Mouse (Mus musculus) forebrain, embryonic 16.5 days (tissue): ENCODE results near the gene A730009L09Rik. TPM values are rescaled to one million over a fixed set of nuclear protein-coding genes. Genes with fewer than 3 reads are reported as not detected.

ENCODE experiments used
- ATAC-seq: fragments of 200-750 bp; cut with Nextera tagmentation; 2 replicates; pipeline ENCODE4 v1.8.0; 2017; ENCODE audit warnings: mild to moderate bottlenecking, moderate library complexity
- H3K27ac ChIP-seq: fragments of 300-500 bp; sonication (generic); 2 replicates; pipeline ENCODE4 v1.5.1; 2014; ENCODE audit warnings: low read length, control low read depth
- H3K27me3 ChIP-seq: fragments of 300-500 bp; sonication (generic); replicated peaks from 2 replicates; pipeline ENCODE4 v1.6.1; 2014; ENCODE audit warnings: low read length; ENCODE audit not compliant: control insufficient read depth, insufficient read depth
- H3K36me3 ChIP-seq: fragments of 300-500 bp; sonication (generic); 2 replicates; pipeline ENCODE4 v1.6.1; 2014; ENCODE audit not compliant: control insufficient read depth, insufficient read depth
- H3K4me1 ChIP-seq: fragments of 300-500 bp; sonication (generic); replicated peaks from 2 replicates; pipeline ENCODE4 v1.6.1; 2014; ENCODE audit warnings: low read length; ENCODE audit not compliant: control insufficient read depth, insufficient read depth
- H3K4me2 ChIP-seq: fragments of 300-500 bp; sonication (generic); 2 replicates; pipeline ENCODE4 v1.6.1; 2014; ENCODE audit warnings: mild to moderate bottlenecking, low read length, control low read depth
- H3K4me3 ChIP-seq: fragments of 300-500 bp; sonication (generic); replicated peaks from 2 replicates; pipeline ENCODE4 v1.5.1; 2014; ENCODE audit warnings: mild to moderate bottlenecking, low read length, control low read depth
- H3K9ac ChIP-seq: fragments of 300-500 bp; sonication (generic); replicated peaks from 2 replicates; pipeline ENCODE4 v1.6.1; 2014; ENCODE audit warnings: low read depth, low read length, control low read depth
- H3K9me3 ChIP-seq: fragments of 300-500 bp; sonication (generic); 2 replicates; pipeline ENCODE4 v1.6.1; 2016; ENCODE audit warnings: low read length; ENCODE audit not compliant: control insufficient read depth
- WGBS: fragments of 180-500 bp; shearing (Covaris S2); extraction: QIAGEN DNeasy Blood & Tissue Kit; methylation state at CpG from one replicate; pipeline ENCODE4 v1.1.7; 2014; 5-methylcytosine and 5-hydroxymethylcytosine counted together
- polyA plus RNA-seq: library from polyadenylated mRNA; unstranded; fragments of >200 nt; fragmentation: Nextera tagmentation; extraction: Ambion mirVana; gene quantifications from 2 replicates; pipeline ENCODE4 v1.2.1, GENCODE M21; 2015

A730009L09Rik gene
- not detected in 2 replicates for polyA plus RNA-seq

- Histone ChIP-seq H3K4me2 (peak within 1 kb of the TSS; percentile 7; the same call in 1 of the 2 replicates), H3K27me3 (no peaks in the 10 kb centered on the region)
These were observed at the start of gene A730009L09Rik for GRCm38 (mm10) chr16:84514821-84515220. Gene A730009L09Rik, plus strand, starts transcription at chr16:84515121.

GRCm38 (mm10) chr16:84465581-84466165 is 49.2 kb upstream of the A730009L09Rik start:
- H3K9ac ChIP-seq: no peak overlapping the region
- H3K27me3 ChIP-seq: no peaks in the 10 kb centered on the region
- no peak for ATAC-seq
- 29% methylated on average over 6 of the region's 6 CpGs for WGBS
- no peak overlapping the region for H3K27ac ChIP-seq
- H3K4me1 ChIP-seq: no peaks in the 10 kb centered on the region
- no peaks in the 10 kb centered on the region for H3K9me3 ChIP-seq
- no peak overlapping the region for H3K4me2 ChIP-seq
- H3K4me3 ChIP-seq: no peak overlapping the region
- H3K36me3 ChIP-seq: no peaks in the 10 kb centered on the region

More at GRCm38 (mm10) chr16:84514821-84515220, at the start of gene A730009L09Rik:
- peaks cover 4% of the 10 kb centered on the region; the same call in 1 of the 2 replicates for H3K4me1 ChIP-seq
- WGBS: 9% methylated on average over 8 of the region's 8 CpGs
- no peak within 1 kb of the TSS for H3K27ac ChIP-seq
- H3K9ac ChIP-seq: no peak within 1 kb of the TSS
- H3K4me3 ChIP-seq: no peak within 1 kb of the TSS
- H3K36me3 ChIP-seq: no peaks in the 10 kb centered on the region
- ATAC-seq: no peak
- no peaks in the 10 kb centered on the region for H3K9me3 ChIP-seq

- 18% methylated on average over 1 of the region's 1 CpGs for WGBS
- no peak overlapping the region for H3K27ac ChIP-seq
- H3K4me3 ChIP-seq: no peak overlapping the region
- no peaks in the 10 kb centered on the region for H3K27me3 ChIP-seq
- no peak overlapping the region for H3K9ac ChIP-seq
- ATAC-seq: no peak
- H3K4me2 ChIP-seq: no peak overlapping the region
- no peaks in the 10 kb centered on the region for H3K9me3 ChIP-seq
- no peaks in the 10 kb centered on the region for H3K4me1 ChIP-seq
- no peaks in the 10 kb centered on the region for H3K36me3 ChIP-seq
These were observed 46.0 kb upstream of the A730009L09Rik start for GRCm38 (mm10) chr16:84468898-84469297.

GRCm38 (mm10) chr16:84469994-84470393 is 44.9 kb upstream of the A730009L09Rik start:
- H3K27ac ChIP-seq: no peak overlapping the region
- no peak overlapping the region for H3K9ac ChIP-seq
- no peaks in the 10 kb centered on the region for H3K9me3 ChIP-seq
- H3K4me2 ChIP-seq: no peak overlapping the region
- no peak for ATAC-seq
- no peaks in the 10 kb centered on the region for H3K27me3 ChIP-seq
- no peaks in the 10 kb centered on the region for H3K36me3 ChIP-seq
- H3K4me1 ChIP-seq: no peaks in the 10 kb centered on the region
- no peak overlapping the region for H3K4me3 ChIP-seq
- 81% methylated on average over 1 of the region's 1 CpGs for WGBS

- H3K36me3 ChIP-seq: no peaks in the 10 kb centered on the region
- H3K27ac ChIP-seq: no peak overlapping the region
- no peak for ATAC-seq
- H3K4me1 ChIP-seq: no peaks in the 10 kb centered on the region
- H3K9me3 ChIP-seq: no peaks in the 10 kb centered on the region
- H3K4me2 ChIP-seq: no peak overlapping the region
- H3K9ac ChIP-seq: no peak overlapping the region
- H3K27me3 ChIP-seq: no peaks in the 10 kb centered on the region
- H3K4me3 ChIP-seq: no peak overlapping the region
- WGBS: 61% methylated on average over 6 of the region's 6 CpGs
These were observed 41.5 kb upstream of the A730009L09Rik start for GRCm38 (mm10) chr16:84473406-84473805.

- no peak overlapping the region for H3K27ac ChIP-seq
- H3K27me3 ChIP-seq: no peaks in the 10 kb centered on the region
- WGBS: 66% methylated on average over 4 of the region's 4 CpGs
- no peaks in the 10 kb centered on the region for H3K4me1 ChIP-seq
- ATAC-seq: no peak
- H3K36me3 ChIP-seq: no peaks in the 10 kb centered on the region
- H3K9ac ChIP-seq: no peak overlapping the region
- no peaks in the 10 kb centered on the region for H3K9me3 ChIP-seq
- no peak overlapping the region for H3K4me3 ChIP-seq
- H3K4me2 ChIP-seq: no peak overlapping the region
These were observed 40.2 kb upstream of the A730009L09Rik start for GRCm38 (mm10) chr16:84474712-84475111.

- Histone ChIP-seq H3K27ac (no peak overlapping the region), H3K4me3 (no peak overlapping the region), H3K4me1 (no peaks in the 10 kb centered on the region), H3K4me2 (no peak overlapping the region), H3K36me3 (no peaks in the 10 kb centered on the region), H3K9me3 (no peaks in the 10 kb centered on the region), H3K9ac (no peak overlapping the region), H3K27me3 (no peaks in the 10 kb centered on the region)
- no peak for ATAC-seq
- WGBS: 77% methylated on average over 5 of the region's 5 CpGs
These were observed 38.0 kb upstream of the A730009L09Rik start for GRCm38 (mm10) chr16:84476948-84477347.

GRCm38 (mm10) chr16:84477528-84477927 is 37.4 kb upstream of the A730009L09Rik start:
- H3K27me3 ChIP-seq: no peaks in the 10 kb centered on the region
- no peaks in the 10 kb centered on the region for H3K9me3 ChIP-seq
- H3K4me3 ChIP-seq: no peak overlapping the region
- WGBS: 83% methylated on average over 1 of the region's 1 CpGs
- H3K4me2 ChIP-seq: no peak overlapping the region
- no peaks in the 10 kb centered on the region for H3K4me1 ChIP-seq
- no peaks in the 10 kb centered on the region for H3K36me3 ChIP-seq
- no peak for ATAC-seq
- no peak overlapping the region for H3K27ac ChIP-seq
- no peak overlapping the region for H3K9ac ChIP-seq

GRCm38 (mm10) chr16:84477952-84478351 is 37.0 kb upstream of the A730009L09Rik start:
- Histone ChIP-seq H3K36me3 (no peaks in the 10 kb centered on the region), H3K4me2 (no peak overlapping the region), H3K27me3 (no peaks in the 10 kb centered on the region), H3K4me1 (no peaks in the 10 kb centered on the region), H3K27ac (no peak overlapping the region), H3K9ac (no peak overlapping the region), H3K4me3 (no peak overlapping the region), H3K9me3 (no peaks in the 10 kb centered on the region)
- no peak for ATAC-seq
- WGBS: 85% methylated on average over 6 of the region's 6 CpGs

GRCm38 (mm10) chr16:84485931-84486330 is 29.0 kb upstream of the A730009L09Rik start:
- no peaks in the 10 kb centered on the region for H3K27me3 ChIP-seq
- H3K9me3 ChIP-seq: no peaks in the 10 kb centered on the region
- no peak overlapping the region for H3K4me2 ChIP-seq
- H3K36me3 ChIP-seq: no peaks in the 10 kb centered on the region
- ATAC-seq: peak; percentile 83
- H3K4me1 ChIP-seq: no peaks in the 10 kb centered on the region; the same call in 1 of the 2 replicates
- no peak overlapping the region for H3K27ac ChIP-seq
- 29% methylated on average over 11 of the region's 11 CpGs for WGBS
- no peak overlapping the region for H3K4me3 ChIP-seq
- no peak overlapping the region for H3K9ac ChIP-seq
